In genomic region chr14:31530847-31531246, GRCm38 (mm10) we compare ENCODE assay signal across 15 mouse cellular contexts. TPM values are rescaled to one million over a fixed set of nuclear protein-coding genes. Genes with fewer than 3 reads are reported as not detected.
DNase-seq lines count a peak whose midpoint lies in the region; ATAC-seq lines count a peak whose summit lies in the region.
"Had no signal": no experiment of that assay in that cellular context is flagged by ENCODE, and none has a peak within 500 bp of the region (broad histone marks: within the 10 kb centered on the region; RNA-seq: fewer than 3 reads in every experiment).

No protein-coding gene starts in this region.

- 0 out of 2 replicates have a peak overlapping the region, but pooled peaks have one; percentile 73 for H3K27ac ChIP-seq in embryonic facial prominence, embryonic 10.5 days (replicated peaks)
- peak overlapping the region; percentile 69; the same call in 1 of the 2 replicates for H3K27ac ChIP-seq in kidney, embryonic 16.5 days (ENCODE audit: low read length)
- peak overlapping the region; percentile 75 for H3K27ac ChIP-seq in liver, embryonic 15.5 days (replicated peaks)
- H3K27ac ChIP-seq: forebrain, embryonic 15.5 days; hindbrain, embryonic 15.5 days had no signal

- peaks cover 35% of the 10 kb centered on the region for H3K4me1 ChIP-seq in embryonic facial prominence, embryonic 10.5 days
- H3K4me1 ChIP-seq in kidney, embryonic 16.5 days (ENCODE audit: insufficient read depth, low read length), result 0 out of 2 replicates have a peak, but pooled peaks cover 8% of the 10 kb centered on the region
- H3K4me1 ChIP-seq in liver, embryonic 15.5 days (replicated peaks), result peaks cover 23% of the 10 kb centered on the region
- H3K4me1 ChIP-seq: forebrain, embryonic 15.5 days; hindbrain, embryonic 15.5 days had no signal

- H3K27me3 ChIP-seq in embryonic facial prominence, embryonic 10.5 days (replicated peaks; ENCODE audit: low read depth, poor library complexity, severe bottlenecking), result no peaks in the 10 kb centered on the region
- H3K27me3 ChIP-seq in kidney, embryonic 16.5 days (ENCODE audit: insufficient read depth, low read length), result no peaks in the 10 kb centered on the region
- no peaks in the 10 kb centered on the region for H3K27me3 ChIP-seq in liver, embryonic 15.5 days
- H3K27me3 ChIP-seq: forebrain, embryonic 15.5 days; hindbrain, embryonic 15.5 days had no signal

- H3K4me2 ChIP-seq in kidney, embryonic 16.5 days (replicated peaks; ENCODE audit: low read depth, low read length), result no peak overlapping the region
- no peak overlapping the region; the same call in 1 of the 2 replicates for H3K4me2 ChIP-seq in liver, embryonic 15.5 days
- H3K4me2 ChIP-seq: forebrain, embryonic 15.5 days; hindbrain, embryonic 15.5 days had no signal

- no peak overlapping the region for H3K9ac ChIP-seq in kidney, embryonic 16.5 days (replicated peaks; ENCODE audit: low read length)
- H3K9ac ChIP-seq in liver, embryonic 15.5 days, result no peak overlapping the region
- H3K9ac ChIP-seq: forebrain, embryonic 15.5 days; hindbrain, embryonic 15.5 days had no signal

- no peak overlapping the region for H3K4me3 ChIP-seq in embryonic facial prominence, embryonic 10.5 days
- H3K4me3 ChIP-seq in kidney, embryonic 16.5 days (ENCODE audit: low read length), result no peak overlapping the region
- no peak overlapping the region for H3K4me3 ChIP-seq in liver, embryonic 15.5 days (replicated peaks)
- H3K4me3 ChIP-seq: forebrain, embryonic 15.5 days; hindbrain, embryonic 15.5 days had no signal

- no peaks in the 10 kb centered on the region for H3K9me3 ChIP-seq in embryonic facial prominence, embryonic 10.5 days
- H3K9me3 ChIP-seq in kidney, embryonic 16.5 days (ENCODE audit: low read length), result no peaks in the 10 kb centered on the region
- no peaks in the 10 kb centered on the region for H3K9me3 ChIP-seq in liver, embryonic 15.5 days (replicated peaks)
- H3K9me3 ChIP-seq: forebrain, embryonic 15.5 days; hindbrain, embryonic 15.5 days had no signal

- WGBS in embryonic facial prominence, embryonic 10.5 days, result 91% methylated on average over 4 of the region's 4 CpGs
- 72% methylated on average over 4 of the region's 4 CpGs for WGBS in kidney, embryonic 16.5 days
- WGBS in liver, embryonic 15.5 days (ENCODE audit: insufficient replicate concordance), result 47% methylated on average over 4 of the region's 4 CpGs

- H3K36me3 ChIP-seq in embryonic facial prominence, embryonic 10.5 days (replicated peaks), result no peaks in the 10 kb centered on the region
- H3K36me3 ChIP-seq in kidney, embryonic 16.5 days (ENCODE audit: insufficient read depth, low read length), result no peaks in the 10 kb centered on the region
- no peaks in the 10 kb centered on the region for H3K36me3 ChIP-seq in liver, embryonic 15.5 days (replicated peaks)
- H3K36me3 ChIP-seq: forebrain, embryonic 15.5 days; hindbrain, embryonic 15.5 days had no signal

- ATAC-seq in kidney, embryonic 16.5 days (ENCODE audit: low FRiP score, low TSS enrichment), result no peak
- ATAC-seq in liver, embryonic 15.5 days (ENCODE audit: insufficient read depth), result 0 out of 2 replicates have a peak, but pooled peaks have one; percentile 25
- ATAC-seq: forebrain, embryonic 15.5 days had no signal

- peak; percentile 32 for DNase-seq in kidney, adult 18-20 months
- DNase-seq in kidney, postnatal 4 days, result no peak
- no peak for DNase-seq in embryonic facial prominence, embryonic 10.5 days (ENCODE audit: low spot score)
- DNase-seq in cerebellum, adult 8-10 months, result no peak
- DNase-seq in urinary bladder, postnatal 10 days (ENCODE audit: low spot score), result no peak
- DNase-seq in ovary, postnatal 36 days (ENCODE audit: low spot score), result no peak
- DNase-seq: B cell, adult 2 months; heart, adult 18-20 months; heart, postnatal 10 days; lung, postnatal 14 days; retina, postnatal 1 day had no signal

RNA-seq across cellular contexts. Expression of gene Mettl6, which starts 36.0 kb away (rescaled TPM):
- 79.1 and 86.2 TPM in 2 replicates for polyA plus RNA-seq in embryonic facial prominence, embryonic 10.5 days (2016; fragmentation: Nextera tagmentation; extraction: Ambion mirVana)
- polyA plus RNA-seq in kidney, embryonic 16.5 days (2015; fragmentation: Nextera tagmentation; extraction: Ambion mirVana), result 54.5 and 60.7 TPM in 2 replicates
- 25.0 and 27.6 TPM in 2 replicates for polyA plus RNA-seq in liver, embryonic 15.5 days (2015; fragmentation: Nextera tagmentation; extraction: Ambion mirVana)

RNA-seq across cellular contexts. Expression of gene Eaf1, which starts 36.6 kb away (rescaled TPM):
- 32.6 and 35.8 TPM in 2 replicates for polyA plus RNA-seq in embryonic facial prominence, embryonic 10.5 days (2016; fragmentation: Nextera tagmentation; extraction: Ambion mirVana)
- 24.9 and 28.0 TPM in 2 replicates for polyA plus RNA-seq in kidney, embryonic 16.5 days (2015; fragmentation: Nextera tagmentation; extraction: Ambion mirVana)
- 23.5 and 23.8 TPM in 2 replicates for polyA plus RNA-seq in liver, embryonic 15.5 days (2015; fragmentation: Nextera tagmentation; extraction: Ambion mirVana)
